Mouse (Mus musculus): Measurements from ENCODE around the gene Matn3. TPM values are rescaled to one million over a fixed set of nuclear protein-coding genes. Genes with fewer than 3 reads are reported as not detected.
A peak's percentile ranks its signal among the peaks of the same experiment; 100 is the strongest.

Matn3 gene
- polyA plus RNA-seq (2015; fragmentation: Nextera tagmentation; extraction: Ambion mirVana) = 0.04 and 0.05 TPM in 2 replicates

DNA sequence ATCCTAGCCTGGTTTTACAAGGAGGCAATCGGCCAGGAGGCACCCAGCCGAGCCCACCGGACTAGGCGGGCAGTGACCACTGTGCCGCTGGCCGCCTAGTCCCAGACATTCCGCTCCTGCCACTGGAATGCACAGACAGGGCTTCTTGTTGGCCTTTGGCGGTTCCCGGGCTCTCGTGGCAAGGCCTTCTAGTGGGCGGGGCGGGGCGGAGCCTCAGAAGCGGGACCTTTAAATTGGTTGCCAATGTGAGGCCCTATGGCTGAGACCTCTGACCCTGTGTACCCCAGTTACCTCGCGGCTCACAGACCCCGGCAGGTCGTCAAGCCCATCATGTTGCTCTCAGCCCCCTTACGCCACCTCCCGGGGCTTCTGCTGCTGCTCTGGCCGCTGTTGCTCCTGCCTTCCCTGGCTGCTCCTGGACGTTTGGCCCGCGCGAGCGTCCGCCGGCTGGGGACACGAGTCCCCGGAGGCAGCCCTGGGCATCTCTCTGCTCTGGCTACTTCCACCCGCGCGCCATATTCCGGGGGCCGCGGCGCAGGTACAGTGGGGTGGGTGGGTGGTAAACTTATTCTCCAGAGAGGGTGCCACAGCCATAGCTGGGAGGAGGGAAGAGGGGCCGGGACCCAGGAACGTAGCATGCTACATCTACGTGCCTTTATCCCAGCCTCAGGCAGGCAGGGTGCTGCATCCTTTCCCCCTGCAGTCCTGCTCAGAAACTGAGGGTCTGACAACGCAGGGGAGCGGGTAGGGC lies at the start of gene Matn3:
TSS of gene Matn3 (plus strand) at position 216 of the 751 bp plus-strand sequence.
- Histone ChIP-seq H3K36me3 (ENCODE audit: insufficient read depth, low read length) (no peaks in the 10 kb centered on the region), H3K9me3 (replicated peaks; ENCODE audit: low read length) (no peaks in the 10 kb centered on the region), H3K9ac (ENCODE audit: low read depth, low read length) (peak within 1 kb of the TSS; percentile 46), H3K4me3 (replicated peaks; ENCODE audit: low read depth, low read length) (peak within 1 kb of the TSS; percentile 29), H3K27me3 (ENCODE audit: insufficient read depth, low read length) (0 out of 2 replicates have a peak, but pooled peaks cover 3% of the 10 kb centered on the region), H3K4me1 (replicated peaks; ENCODE audit: insufficient read depth, low read length) (peaks cover 6% of the 10 kb centered on the region; the same call in 1 of the 2 replicates), H3K4me2 (ENCODE audit: low read length) (peak within 1 kb of the TSS; percentile 92), H3K27ac (no peak within 1 kb of the TSS)
- ATAC-seq (replicated peaks; ENCODE audit: low FRiP score, low read depth) = peak; percentile 74
- peak; percentile 25; the same call in 1 of the 2 replicates for TF ChIP-seq CTCF (IDR thresholded peaks at IDR 0.05; ENCODE audit: low read depth)
- DNase-seq (ENCODE audit: low spot score) = peak; percentile 79
- under 1% methylated on average over 42 of the region's 42 CpGs for WGBS

DNA sequence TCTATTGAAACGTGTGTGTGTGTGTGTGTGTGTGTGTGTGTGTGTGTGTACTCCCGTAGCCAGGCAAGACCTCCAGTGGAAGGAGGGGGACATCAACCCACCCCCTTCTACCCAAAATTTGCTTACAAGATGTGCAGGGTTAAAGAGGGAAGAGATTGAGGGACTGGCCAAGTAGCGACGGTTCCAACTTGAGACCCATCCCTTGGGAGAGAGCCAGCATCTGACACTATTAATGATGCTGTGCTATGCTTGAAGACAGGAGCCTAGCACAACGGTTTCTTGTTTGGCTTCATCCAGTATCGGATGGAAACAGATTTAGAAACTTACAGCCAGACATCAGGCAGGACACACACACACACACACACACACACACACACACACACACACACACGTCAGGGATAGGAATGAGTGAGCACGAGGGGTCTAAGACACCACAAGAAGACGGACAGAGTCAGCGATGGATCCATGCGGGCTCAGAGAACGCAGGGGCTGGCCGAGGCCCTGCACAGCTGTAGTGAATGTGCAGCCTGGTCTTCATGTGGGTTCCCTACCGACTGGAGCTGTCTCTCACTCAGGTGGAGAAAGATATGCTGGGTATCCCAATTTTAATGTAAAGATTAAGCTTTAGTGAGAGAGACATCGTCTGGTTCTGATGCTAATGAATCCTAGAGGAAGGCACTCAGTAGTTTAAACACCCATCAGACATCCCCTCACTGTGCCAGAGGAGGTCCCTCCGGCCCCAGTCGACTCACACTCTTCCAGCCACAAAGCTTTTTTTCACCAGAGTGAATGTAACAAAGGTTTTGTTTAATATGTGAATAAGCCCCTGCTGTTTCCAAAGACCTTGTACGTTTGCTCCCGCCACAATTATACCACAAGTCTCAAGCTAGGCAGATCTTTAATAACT lies 48.6 kb upstream of the Matn3 start:
- ATAC-seq (replicated peaks; ENCODE audit: low FRiP score, low read depth) (no peak), DNase-seq (ENCODE audit: low spot score) (no peak)
- Histone ChIP-seq H3K36me3 (ENCODE audit: insufficient read depth, low read length) (no peaks in the 10 kb centered on the region), H3K4me2 (ENCODE audit: low read length) (no peak overlapping the region), H3K4me3 (replicated peaks; ENCODE audit: low read depth, low read length) (no peak overlapping the region), H3K9ac (ENCODE audit: low read depth, low read length) (no peak overlapping the region), H3K27ac (no peak overlapping the region), H3K9me3 (replicated peaks; ENCODE audit: low read length) (no peaks in the 10 kb centered on the region), H3K27me3 (ENCODE audit: insufficient read depth, low read length) (no peaks in the 10 kb centered on the region), H3K4me1 (replicated peaks; ENCODE audit: insufficient read depth, low read length) (peaks cover 14% of the 10 kb centered on the region; the same call in 1 of the 2 replicates)
- TF ChIP-seq CTCF (IDR thresholded peaks at IDR 0.05; ENCODE audit: low read depth) = no peak
- 77% methylated on average over 19 of the region's 19 CpGs for WGBS

DNA sequence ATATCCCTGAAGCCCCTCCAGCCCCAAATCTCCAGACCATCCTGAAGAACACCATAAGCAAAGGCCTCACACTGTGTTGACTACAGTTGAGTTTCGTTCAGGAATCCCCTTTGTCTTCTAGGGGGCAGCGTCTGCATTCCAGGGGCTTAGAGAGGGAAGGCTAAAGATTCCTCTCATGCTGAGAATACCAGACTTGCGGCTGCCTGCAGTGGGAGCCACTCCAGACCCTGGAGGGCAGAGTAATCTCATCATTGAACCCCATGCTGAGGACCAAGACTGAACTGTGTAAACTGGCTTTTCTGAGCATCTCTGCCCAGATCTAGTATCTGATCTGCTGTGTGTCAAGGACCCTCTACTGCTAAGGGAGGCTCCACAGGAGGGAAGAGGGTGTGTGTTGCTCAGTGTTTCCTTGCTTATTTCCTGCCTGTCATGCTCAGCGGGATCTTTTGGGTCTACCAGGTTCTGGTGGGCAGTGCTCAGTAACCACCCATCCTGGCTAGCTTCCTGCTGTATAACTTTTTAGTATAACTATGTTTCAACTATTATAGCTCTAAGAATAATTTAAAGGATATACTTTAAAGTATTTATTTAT lies 47.5 kb upstream of the Matn3 start:
- WGBS = 41% methylated on average over 4 of the region's 4 CpGs
- Histone ChIP-seq H3K9ac (ENCODE audit: low read depth, low read length) (no peak overlapping the region), H3K9me3 (replicated peaks; ENCODE audit: low read length) (no peaks in the 10 kb centered on the region), H3K4me1 (replicated peaks; ENCODE audit: insufficient read depth, low read length) (peaks cover 14% of the 10 kb centered on the region; the same call in 1 of the 2 replicates), H3K4me3 (replicated peaks; ENCODE audit: low read depth, low read length) (no peak overlapping the region), H3K27ac (peak overlapping the region; percentile 38; the same call in 1 of the 2 replicates), H3K36me3 (ENCODE audit: insufficient read depth, low read length) (no peaks in the 10 kb centered on the region), H3K4me2 (ENCODE audit: low read length) (no peak overlapping the region), H3K27me3 (ENCODE audit: insufficient read depth, low read length) (no peaks in the 10 kb centered on the region)
- ATAC-seq (replicated peaks; ENCODE audit: low FRiP score, low read depth) (no peak), DNase-seq (ENCODE audit: low spot score) (no peak)
- TF ChIP-seq CTCF (IDR thresholded peaks at IDR 0.05; ENCODE audit: low read depth) = no peak; the same call in 1 of the 2 replicates

DNA sequence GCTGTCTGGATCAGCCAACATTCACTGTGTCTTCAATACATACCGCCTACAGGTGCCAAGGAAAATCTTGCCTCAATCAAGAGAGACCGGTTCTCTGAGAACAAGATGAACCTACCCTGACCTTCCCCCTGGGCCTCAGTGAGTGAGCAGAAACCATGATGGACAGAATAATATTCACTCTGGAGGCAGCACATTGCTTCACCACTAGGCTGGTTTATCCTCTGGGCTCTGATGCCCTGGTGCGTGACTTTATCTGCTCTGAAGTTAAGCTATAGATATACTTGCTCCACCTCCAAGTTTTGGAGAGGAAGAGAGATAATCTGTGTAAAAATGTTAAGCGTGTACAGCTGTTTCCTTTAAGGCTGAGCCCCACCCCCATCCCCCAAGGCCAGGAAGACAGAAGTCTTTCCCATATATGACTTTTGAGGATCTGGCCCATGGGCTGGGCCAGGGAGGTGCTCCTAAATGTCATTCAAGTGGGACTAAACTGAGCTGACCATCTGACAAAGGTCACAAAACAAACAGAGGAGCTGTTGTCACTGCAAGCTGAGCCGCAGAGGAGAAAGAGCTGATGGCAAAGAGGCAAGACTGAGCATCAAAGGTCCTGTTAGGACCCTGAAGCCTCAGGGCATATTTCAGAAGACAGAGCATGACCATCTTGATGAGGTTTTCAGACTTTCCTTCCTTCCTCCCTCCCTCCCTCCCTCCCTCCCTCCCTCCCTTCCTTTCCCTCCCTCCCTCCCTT lies 46.6 kb upstream of the Matn3 start:
- 29% methylated on average over 5 of the region's 5 CpGs for whole genome bisulfite sequencing
- Histone ChIP-seq H3K4me3 (replicated peaks; ENCODE audit: low read depth, low read length) (no peak overlapping the region), H3K4me1 (replicated peaks; ENCODE audit: insufficient read depth, low read length) (peaks cover 14% of the 10 kb centered on the region; the same call in 1 of the 2 replicates), H3K4me2 (ENCODE audit: low read length) (no peak overlapping the region), H3K27ac (peak overlapping the region; percentile 38; the same call in 1 of the 2 replicates), H3K36me3 (ENCODE audit: insufficient read depth, low read length) (no peaks in the 10 kb centered on the region), H3K9ac (ENCODE audit: low read depth, low read length) (no peak overlapping the region), H3K27me3 (ENCODE audit: insufficient read depth, low read length) (no peaks in the 10 kb centered on the region), H3K9me3 (replicated peaks; ENCODE audit: low read length) (no peaks in the 10 kb centered on the region)
- DNase-seq (ENCODE audit: low spot score) (peak; percentile 75), ATAC-seq (replicated peaks; ENCODE audit: low FRiP score, low read depth) (peak; percentile 57)
- TF ChIP-seq CTCF (IDR thresholded peaks at IDR 0.05; ENCODE audit: low read depth) = peak; percentile 22; the same call in 1 of the 2 replicates

DNA sequence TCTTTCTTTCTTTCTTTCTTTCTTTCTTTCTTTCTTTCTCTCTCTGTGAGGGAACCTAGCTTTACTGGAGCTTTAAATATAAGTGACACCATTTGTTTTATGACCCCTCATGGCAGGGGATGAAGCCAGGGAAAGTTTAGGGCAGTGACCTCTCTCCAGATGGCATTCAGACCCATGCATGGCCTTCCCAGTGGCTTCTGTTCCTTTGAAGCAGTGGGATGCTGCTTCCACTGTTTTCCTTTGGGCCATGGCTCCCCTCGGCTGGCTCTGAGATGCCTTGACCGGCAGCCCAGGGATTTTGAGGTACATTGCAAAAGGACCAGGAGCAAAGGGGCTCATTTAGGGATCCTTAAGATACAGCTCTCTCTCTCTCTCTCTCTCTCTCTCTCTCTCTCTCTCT lies 45.8 kb upstream of the Matn3 start:
- no peak for ATAC-seq (replicated peaks; ENCODE audit: low FRiP score, low read depth)
- H3K27ac ChIP-seq = no peak overlapping the region

More for the DNA sequence above, 45.8 kb upstream of the Matn3 start:
- H3K4me1 ChIP-seq (replicated peaks; ENCODE audit: insufficient read depth, low read length) = peaks cover 14% of the 10 kb centered on the region; the same call in 1 of the 2 replicates
- no peak for DNase-seq (ENCODE audit: low spot score)
- H3K9me3 ChIP-seq (replicated peaks; ENCODE audit: low read length) = no peaks in the 10 kb centered on the region
- H3K4me3 ChIP-seq (replicated peaks; ENCODE audit: low read depth, low read length) = no peak overlapping the region
- H3K9ac ChIP-seq (ENCODE audit: low read depth, low read length) = no peak overlapping the region
- no peak overlapping the region for H3K4me2 ChIP-seq (ENCODE audit: low read length)
- H3K27me3 ChIP-seq (ENCODE audit: insufficient read depth, low read length) = no peaks in the 10 kb centered on the region
- TF ChIP-seq CTCF (IDR thresholded peaks at IDR 0.05; ENCODE audit: low read depth) = no peak
- 19% methylated on average over 2 of the region's 2 CpGs for WGBS
- H3K36me3 ChIP-seq (ENCODE audit: insufficient read depth, low read length) = no peaks in the 10 kb centered on the region

All from kidney, postnatal 0 days (tissue).